Mouse (Mus musculus): ENCODE measurements around the gene Atf6. TPM values are rescaled to one million over a fixed set of nuclear protein-coding genes. Genes with fewer than 3 reads are reported as not detected.

Atf6 gene
- total RNA-seq, 2 experiments from 2014 or later, result 16.3 to 18.2 TPM

DNA sequence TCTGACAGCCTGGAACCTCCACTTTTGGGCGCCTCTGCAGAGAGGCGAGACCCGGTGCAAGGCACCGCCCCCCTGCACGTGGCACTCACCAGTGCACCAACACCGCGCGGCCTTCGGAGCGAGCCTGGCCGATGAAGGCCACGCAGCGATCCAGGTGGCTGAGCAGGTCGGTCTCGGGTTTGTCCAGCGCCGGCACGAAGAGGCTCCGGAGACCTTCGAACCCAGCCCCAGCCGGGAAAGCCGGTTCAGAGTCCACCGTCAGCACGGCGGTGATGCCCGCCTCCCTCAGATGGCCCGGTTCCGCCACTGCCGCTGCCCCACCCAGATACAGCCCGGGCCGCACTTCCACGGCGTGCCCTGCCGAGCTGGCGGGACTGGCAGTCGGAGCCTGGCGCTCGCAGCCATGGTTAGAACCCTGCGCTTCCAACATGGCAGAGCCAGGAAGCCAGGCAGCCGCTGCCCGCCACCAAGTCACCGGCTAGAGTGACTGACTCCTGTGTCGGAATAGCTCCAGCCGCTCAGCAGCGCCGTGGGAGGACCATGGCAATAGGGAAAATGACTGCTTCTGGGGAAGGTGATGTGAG lies 17.5 kb upstream of the Atf6 start, which contains the start of the genes Gm26620 and Dusp12:
Gm26620 (plus strand) TSS at position 88 of the 584 bp plus-strand sequence.
Dusp12 (minus strand) TSS at position 563 of the 584 bp plus-strand sequence.
- intact Hi-C loops (cut with DNase I), result no loop called here
- peak; percentile 68 to 73 for DNase-seq

DNA sequence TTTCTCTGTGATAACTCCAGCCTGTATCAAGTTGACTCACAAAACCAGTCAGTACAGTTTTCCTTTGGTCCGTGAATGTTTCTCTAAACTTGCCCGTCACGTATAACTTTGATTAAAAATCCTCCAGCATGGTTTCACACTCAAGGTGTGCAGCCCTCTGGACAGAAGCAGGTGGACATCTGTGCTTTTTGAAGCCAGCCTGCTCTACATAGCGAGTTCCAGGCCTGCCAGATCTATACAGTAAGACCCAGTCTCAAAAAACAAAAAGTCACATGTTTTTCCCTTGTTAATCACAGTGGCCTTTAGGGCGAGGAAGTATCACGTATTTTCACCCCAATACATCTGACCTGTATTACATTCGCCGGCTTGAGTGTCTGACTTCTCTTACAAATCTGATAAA lies 16.8 kb upstream of the Atf6 start:
- intact Hi-C loops (cut with DNase I), result no loop called here
- DNase-seq, result no peak

DNA sequence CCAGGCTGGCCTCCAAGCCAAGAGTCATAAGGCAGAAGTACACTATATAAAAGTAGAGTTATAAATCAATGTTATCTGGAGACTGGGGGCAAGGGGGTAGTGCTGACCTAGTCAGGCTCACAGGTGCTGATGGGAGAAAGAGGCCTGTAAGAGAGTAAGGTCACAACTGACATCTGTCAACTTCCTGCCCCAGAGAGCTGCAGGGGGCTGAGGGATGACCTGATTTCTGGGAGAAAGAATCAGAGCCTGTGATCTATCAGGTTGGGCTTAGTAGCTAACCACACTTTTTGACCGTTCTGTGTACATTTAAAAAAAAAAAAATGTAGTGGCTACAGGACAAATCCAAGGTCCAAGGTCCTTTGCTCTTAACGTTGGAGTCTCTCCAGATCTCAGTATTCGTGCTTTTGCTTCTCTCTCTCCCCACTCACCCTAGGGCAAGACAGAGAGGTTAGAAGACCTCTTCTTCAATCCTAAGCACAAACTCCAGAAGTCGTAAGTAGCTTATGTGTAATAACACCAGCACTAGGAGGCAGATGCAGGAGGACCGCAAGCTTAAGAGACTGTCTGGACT lies 15.4 kb upstream of the Atf6 start:
- intact Hi-C loops (cut with DNase I), result no loop called here
- DNase-seq, result no peak

DNA sequence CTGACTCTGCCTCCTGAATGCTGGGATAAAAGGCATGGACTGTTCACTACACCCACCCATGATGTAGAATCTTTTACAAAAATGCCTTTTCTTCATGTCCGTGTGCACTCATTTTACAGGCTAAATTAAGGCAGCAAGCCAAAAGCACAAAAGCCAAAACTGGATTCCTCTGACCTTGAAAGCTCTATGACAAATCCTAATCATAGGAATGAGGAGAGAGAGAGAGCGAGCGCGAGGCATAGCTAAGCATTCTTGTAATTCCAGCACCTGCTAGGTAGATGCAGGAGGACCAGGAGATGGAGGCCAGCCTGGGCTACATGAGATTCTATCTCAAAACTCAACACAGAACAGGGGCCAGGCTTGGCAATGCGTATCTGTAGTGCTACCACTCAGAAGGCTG lies 9.3 kb upstream of the Atf6 start:
- no peak for DNase-seq
- intact Hi-C loops (cut with DNase I), result no loop called here

DNA sequence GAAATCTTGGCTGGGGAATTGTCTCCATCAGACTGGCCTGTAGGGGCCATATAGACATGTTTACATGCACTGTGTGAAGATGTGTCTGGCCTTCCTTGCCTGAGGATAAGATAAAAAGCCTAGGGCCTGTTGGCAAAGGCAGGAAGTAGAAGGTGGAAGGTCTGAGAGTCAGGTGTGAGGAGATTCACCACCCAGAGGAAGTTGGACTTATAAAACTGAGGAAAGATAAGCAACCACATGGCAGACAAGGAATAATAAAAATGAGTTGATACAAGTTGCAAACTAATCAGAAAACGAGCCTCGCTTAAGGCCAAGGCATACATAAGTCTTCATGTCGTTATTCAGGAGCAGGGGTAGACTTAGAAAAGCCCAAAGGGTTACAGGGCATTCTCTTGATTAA lies 8.1 kb upstream of the Atf6 start:
- intact Hi-C loops (cut with DNase I), result no loop called here
- DNase-seq, result no peak

DNA sequence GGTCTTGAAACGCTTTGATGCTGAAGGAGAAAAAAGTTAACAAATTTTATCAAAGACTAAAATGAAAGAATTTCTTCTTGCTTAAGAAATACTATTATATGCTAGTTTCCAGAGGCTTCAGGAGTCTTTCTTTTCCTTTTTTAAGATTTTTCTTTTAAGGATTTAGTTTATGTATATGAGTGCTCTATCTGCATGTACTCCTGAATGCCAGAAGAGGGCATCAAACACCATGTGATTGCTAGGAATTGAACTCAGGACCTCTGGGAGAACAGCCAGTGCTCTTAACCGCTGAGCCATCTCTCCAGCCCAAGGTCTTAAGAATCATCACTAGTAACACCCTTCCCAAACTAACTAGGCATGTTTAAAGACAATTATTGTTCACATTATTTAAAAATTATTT lies 4.4 kb upstream of the Atf6 start:
- DNase-seq, result no peak
- intact Hi-C loops (cut with DNase I), result no loop called here

DNA sequence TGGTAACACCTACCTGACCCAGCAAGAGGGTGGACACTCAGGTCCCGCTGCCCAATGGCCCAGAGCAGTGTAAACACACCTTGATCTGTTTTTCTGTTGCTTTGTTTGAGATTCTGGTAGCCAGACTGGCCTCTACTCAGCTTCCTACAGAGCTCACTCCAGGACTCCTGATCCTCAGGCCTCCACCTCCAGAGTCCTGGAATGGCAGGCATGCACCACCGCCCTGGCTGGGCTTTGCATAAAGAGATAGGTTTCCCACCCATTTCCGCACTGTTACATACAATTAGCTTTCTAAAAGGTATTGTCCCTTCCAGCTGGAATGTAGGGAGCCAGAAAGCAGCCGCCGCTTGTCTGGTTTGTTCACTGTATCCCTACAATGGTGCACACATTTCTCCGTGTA lies 3.8 kb upstream of the Atf6 start:
- no peak for DNase-seq
- intact Hi-C loops (cut with DNase I), result no loop called here

DNA sequence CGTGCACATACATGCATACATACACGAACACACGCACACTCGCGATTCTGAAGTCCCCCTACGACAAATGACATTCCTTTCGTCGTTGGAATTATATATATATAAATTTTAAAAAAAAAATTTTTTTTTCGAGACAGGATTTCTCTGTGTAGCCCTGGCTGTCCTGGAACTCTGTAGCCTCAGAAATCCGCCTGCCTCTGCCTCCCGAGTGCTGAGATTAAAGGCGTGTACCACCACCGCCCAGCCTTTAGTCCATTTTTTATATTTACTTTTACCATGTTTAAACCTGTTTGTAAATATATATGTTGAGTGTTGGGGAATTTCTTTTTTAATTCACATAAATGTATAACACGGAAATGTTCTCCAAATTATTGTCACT lies 1.3 kb upstream of the Atf6 start:
- intact Hi-C loops (cut with DNase I), result no loop called here
- no peak for DNase-seq

DNA sequence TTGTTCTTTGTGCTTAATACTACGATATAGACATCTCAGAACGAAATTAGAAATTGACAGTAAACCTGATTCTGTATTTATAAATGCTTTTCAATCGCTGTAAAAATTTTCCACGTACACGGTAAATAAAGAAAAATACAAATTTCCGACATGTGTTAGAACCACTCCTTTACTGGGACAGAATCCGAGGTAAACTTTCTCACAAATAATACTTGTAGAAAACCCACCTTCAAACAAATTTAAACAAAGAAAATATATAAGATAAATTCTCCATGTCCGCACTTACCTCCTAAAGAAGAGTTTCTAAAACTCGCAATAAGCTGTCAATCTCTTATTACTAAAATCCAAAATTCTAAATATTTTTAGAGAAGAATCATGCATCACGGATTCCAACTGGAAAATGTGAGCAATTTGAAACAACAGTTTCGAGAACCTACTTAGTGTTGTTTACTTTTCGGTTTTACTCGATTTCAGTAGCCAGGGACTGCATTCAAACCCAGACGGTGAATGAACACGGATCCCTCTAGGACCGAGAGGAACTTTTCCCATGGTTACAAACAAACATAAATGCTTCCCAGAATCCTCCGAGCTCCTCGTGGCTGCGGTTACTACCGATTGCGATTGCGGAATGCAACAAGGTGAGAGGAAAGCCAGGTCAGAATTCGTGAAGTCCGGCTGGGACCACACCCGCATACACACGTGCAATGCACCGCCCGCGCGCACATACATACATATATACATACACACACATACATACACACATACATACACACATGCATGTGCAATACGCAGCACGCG lies 735 bp upstream of the Atf6 start:
- intact Hi-C loops (cut with DNase I), result no loop called here
- peak; percentile 40 to 49 for DNase-seq

DNA sequence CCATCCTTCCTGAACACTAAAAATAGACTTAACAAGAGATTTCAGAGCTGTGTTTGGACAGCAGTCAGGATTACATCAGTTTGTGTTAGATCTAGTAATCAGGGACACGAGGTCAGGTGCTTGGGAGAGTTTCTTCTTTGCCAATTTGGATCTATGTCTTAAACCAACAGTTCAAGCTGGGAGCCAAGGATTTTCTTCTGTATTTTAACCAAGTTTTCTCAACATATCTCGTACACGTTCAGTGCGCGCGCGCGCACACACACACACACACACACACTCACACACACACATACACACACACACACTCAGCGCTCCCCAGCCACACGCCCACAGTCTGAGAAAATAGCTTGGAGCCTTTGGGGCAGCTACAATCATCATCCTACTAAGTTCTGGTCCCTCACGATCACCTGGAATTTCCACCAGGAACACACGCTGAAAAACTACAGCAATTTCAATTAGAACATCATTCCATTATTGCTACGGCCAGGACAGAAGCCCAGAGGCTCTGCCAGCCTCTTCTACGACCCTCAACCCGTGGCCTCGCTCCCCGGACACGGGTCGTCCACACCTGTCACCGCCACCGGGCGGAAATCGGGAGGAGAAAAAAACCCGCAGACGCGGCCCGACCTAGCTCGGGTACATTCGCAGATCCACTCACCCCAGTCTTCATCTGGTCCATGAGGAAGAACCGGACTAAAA lies 430 bp downstream of the Atf6 start:
- DNase-seq, result no peak
- intact Hi-C loops (cut with DNase I), result no loop called here

DNA sequence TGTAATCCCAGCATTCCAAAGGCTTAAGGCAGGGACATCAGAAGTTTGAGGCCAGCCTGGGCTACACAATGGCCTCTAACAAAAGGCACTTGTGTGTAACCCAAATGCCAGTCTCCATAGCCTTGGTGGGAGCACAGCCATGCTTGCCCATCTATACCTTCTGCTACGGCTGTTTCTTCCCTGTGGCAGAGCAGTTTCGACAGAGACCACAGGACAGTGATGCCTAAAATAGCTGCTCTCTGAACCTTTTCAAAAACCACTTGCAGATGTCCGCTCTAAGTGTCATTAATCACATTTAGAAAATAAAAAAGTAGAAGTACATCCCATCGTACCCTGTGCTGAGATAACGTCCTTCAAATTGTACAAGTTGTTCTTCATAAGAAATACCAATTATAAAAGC lies 2.2 kb downstream of the Atf6 start:
- intact Hi-C loops (cut with DNase I), result no loop called here
- DNase-seq, result no peak

DNA sequence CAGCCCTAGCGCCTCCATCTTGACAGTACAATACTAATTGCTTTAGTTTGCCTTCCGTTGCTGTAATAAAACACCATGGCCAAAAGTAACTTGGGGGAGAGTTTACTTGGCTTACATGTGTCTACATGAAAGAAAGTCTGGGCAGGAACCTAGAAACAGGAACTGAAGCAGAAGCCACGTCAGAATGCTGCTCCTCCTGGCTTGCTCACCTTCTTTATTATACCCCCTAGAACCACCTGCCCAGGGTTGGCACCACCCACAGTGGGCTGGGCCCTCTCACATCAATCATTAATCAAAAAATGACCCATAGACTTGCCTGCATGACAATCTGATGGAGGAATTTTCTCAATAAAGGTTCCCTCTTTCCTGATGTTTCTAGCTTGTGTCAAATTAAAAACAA lies 2.8 kb downstream of the Atf6 start:
- intact Hi-C loops (cut with DNase I), result no loop called here
- no peak for DNase-seq

DNA sequence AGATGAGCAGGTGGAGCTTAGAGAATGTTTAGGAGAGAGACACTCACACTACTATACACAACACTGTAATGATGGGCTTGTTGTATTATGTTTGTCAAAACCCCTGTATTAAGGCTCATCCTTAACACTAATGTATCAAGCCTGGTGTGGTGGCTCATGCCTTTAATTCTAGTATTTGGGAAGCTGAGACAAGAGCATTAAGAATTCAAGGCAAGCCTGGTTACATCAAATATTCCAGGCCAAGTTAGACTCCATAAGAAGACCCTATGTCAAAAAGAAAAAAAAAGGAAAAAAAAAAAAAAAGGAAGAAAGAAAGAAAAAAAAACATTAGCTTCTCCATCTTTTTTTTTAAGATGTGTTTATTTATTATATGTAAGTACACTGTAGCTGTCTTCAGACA lies 3.3 kb downstream of the Atf6 start:
- intact Hi-C loops (cut with DNase I), result no loop called here
- DNase-seq, result no peak

DNA sequence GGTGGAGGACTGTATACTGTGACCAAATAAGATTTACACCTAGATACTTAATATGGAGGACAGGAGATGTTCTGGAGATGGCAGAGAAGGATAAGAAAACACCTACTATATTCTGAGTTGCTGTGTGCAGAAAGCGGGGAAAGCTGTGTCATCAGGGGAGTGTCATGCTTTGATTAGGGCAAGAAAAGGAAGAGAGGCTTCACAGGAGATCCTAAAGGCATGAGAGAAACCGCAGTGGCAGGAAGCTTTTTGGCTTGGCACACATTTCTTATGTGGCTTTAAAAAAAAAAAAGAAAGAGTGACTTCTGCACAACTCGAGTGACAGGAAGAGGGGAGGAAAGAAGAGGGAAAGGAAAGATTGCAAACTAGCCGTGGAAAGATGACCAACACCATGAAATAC lies 4.5 kb downstream of the Atf6 start:
- intact Hi-C loops (cut with DNase I), result no loop called here
- no peak for DNase-seq

DNA sequence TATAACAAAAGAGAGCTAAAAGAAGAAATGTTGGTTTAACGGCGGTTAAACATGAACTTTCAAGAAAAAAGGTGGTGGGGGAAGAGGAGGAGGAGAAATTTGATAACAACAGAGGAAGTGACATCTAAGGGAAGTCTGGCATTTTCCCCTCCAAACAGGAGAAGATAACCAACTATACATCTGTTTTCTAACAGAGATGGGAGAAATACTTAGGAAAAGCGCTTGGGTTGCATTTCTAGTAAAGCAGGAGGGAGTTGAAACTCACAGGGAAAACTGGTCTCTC lies 5.2 kb downstream of the Atf6 start:
- DNase-seq, result no peak
- intact Hi-C loops (cut with DNase I), result no loop called here

DNA sequence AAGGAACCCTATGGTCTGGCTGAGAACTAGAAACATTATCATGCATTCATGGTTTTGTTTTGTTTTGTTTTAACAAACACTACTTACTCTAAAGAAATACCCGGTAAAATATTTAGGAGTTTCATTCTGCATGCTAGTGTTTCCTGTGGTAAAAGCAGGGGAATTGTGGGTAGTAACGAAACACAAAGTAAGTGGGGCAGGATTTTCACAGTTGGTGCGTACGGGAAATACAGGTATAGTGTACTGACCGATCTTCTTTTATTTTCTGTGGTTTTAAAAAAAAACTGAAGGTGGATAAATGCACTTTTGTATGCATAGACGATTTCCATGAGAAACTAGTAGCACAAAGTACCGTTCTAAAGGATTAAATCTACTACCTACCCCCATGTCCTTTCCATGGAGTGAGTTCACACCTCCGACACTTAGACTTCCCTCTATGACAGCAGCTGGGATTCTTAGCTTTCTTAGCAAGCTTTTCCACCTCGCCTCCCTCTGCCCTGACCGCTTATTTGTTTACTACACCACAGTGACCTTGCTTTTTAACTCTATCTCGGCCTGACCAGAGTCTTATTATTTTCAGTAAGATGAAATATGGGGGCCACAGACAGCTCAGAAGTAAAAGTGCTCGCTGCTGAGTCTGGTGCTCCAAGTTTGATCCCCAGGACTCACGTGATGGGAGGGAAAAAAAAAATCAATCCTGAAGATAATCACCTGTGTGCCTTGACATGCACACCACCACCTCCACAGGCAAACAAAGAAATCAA lies 5.7 kb downstream of the Atf6 start:
- DNase-seq, result no peak
- intact Hi-C loops (cut with DNase I), result no loop called here

DNA sequence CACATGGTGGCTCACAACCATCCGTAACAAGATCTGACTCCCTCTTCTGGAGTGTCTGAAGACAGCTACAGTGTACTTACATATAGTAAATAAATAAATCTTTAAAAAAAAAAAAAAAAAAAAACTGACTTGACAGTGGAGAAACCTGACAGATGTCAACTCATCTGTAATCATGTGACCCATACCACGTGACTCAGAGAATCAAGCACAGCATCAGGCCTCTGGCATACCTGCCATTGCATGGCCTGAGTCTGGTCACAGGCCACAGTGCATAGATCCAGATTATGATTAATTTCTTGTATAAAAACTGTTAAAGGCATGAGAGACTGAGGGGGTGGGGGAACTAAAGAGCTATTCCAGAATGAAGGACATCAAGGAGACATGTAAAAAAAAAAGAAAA lies 8.7 kb downstream of the Atf6 start:
- intact Hi-C loops (cut with DNase I), result no loop called here

DNA sequence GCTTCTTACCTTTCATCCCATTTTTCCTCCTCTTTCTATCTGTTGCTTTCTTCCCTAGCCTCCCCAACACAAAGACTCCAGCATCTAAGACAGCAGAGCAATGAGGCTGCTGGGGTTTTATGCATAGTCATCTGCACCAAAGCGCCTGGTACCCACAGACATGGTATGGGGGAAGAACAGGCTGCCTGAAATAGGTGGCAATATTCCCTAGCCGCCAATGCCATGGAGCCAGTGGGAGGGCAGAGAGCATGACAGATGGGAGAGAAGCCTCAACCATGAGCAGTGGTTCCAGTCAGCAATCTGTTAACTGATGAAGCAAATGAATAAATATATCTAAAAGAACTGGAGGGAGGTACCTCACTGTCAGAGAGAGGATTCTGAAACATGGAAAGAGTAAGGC lies 10.2 kb downstream of the Atf6 start:
- DNase-seq, result no peak
- intact Hi-C loops (cut with DNase I), result no loop called here

More for the DNA sequence above, 8.7 kb downstream of the Atf6 start:
- DNase-seq, result no peak

DNA sequence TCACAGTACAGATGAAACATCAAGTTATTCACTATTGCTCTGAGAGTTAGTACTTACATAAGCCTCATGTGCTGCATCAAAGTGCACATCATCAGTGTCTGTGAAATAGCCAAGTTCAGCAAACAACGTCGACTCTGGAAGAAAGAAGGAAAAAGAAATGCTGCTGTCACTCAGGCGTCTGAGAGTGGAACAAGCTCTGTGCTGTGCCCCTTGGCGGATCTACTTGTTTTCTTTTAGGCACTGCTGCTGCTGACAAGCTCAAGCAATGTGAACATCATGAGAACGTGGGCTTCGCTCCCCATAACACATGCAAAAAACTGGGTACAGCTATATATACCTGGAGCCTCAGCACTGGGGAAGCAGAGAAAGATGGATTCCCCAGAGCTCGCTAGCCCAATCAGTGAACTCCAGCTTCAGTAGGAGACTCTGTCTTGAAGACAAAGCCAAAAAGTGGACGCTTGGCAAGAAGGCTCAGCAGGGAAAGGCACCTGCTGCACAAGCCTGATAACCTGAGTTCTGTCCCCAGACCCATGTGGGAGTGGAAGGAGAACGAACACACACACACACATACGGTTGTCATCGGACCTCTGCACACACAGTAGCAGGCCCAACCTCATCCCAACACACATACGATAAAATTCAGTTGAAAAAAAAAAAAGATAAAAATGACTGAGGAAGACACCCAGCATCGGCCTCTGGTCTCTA lies 12.4 kb downstream of the Atf6 start:
- intact Hi-C loops (cut with DNase I), result no loop called here
- DNase-seq, result no peak

DNA sequence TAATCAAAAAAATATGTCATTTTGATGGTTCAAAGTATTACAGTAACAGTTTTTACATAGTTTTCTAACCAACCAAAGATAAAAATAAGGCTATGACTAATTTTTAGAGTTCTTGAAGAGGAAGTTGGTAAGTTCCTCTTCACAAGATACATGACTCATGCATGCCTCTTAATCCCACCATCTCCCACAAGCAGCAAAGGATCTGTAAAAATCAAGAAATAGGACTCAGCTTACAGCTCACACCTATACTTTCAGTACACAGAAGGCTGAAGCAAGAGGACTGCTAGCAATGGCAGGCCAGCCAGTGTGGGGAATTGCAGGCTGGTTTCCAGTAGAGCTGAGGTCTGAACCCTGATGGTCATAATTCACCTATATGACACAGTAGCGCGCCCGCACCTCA lies 14.0 kb downstream of the Atf6 start:
- intact Hi-C loops (cut with DNase I), result no loop called here
- DNase-seq, result no peak
